Mouse (Mus musculus) liver, adult 2 months (tissue): ENCODE measurements around the gene Vti1a.

Experiments
- CTCF ChIP-seq: fragments of 200-500 bp; IDR thresholded peaks from 2 replicates; pipeline ENCODE4 v1.5.1; 2011; ENCODE audit warnings: low read depth, low read length, control low read depth
- POLR2A ChIP-seq: fragments of 200-500 bp; IDR thresholded peaks from 2 replicates; pipeline ENCODE4 v1.6.1; 2011; ENCODE audit warnings: low read length, control low read depth; ENCODE audit not compliant: insufficient read depth; ENCODE audit errors: extremely low read depth

GRCm38 (mm10) chr19:55509618-55510017 is 193.5 kb downstream of the Vti1a start:
- TF ChIP-seq CTCF (no peak), POLR2A (no peak)
